Mouse (Mus musculus) midbrain, embryonic 15.5 days (tissue): ENCODE measurements around the gene R3hdml. TPM values are rescaled to one million over a fixed set of nuclear protein-coding genes. Genes with fewer than 3 reads are reported as not detected.

ENCODE experiments used
- ATAC-seq: fragments of 200-750 bp; cut with Nextera tagmentation; replicated peaks from 2 replicates; pipeline ENCODE4 v1.8.0; 2017; ENCODE audit warnings: moderate TSS enrichment
- H3K27ac ChIP-seq: fragments of 300-500 bp; sonication (generic); 2 replicates; pipeline ENCODE4 v1.5.1; 2015; ENCODE audit warnings: mild to moderate bottlenecking, inconsistent platforms
- H3K27me3 ChIP-seq: fragments of 300-500 bp; sonication (generic); replicated peaks from 2 replicates; pipeline ENCODE4 v1.6.1; 2015; ENCODE audit warnings: inconsistent platforms
- H3K36me3 ChIP-seq: fragments of 300-500 bp; sonication (generic); replicated peaks from 2 replicates; pipeline ENCODE4 v1.6.1; 2015; ENCODE audit warnings: inconsistent platforms
- H3K4me1 ChIP-seq: fragments of 300-500 bp; sonication (generic); 2 replicates; pipeline ENCODE4 v1.6.1; 2015; ENCODE audit warnings: inconsistent platforms
- H3K4me2 ChIP-seq: fragments of 300-500 bp; sonication (generic); 2 replicates; pipeline ENCODE4 v1.6.1; 2015; ENCODE audit warnings: inconsistent platforms, mild to moderate bottlenecking, moderate library complexity
- H3K4me3 ChIP-seq: fragments of 300-500 bp; sonication (generic); 2 replicates; pipeline ENCODE4 v1.5.1; 2015; ENCODE audit warnings: mild to moderate bottlenecking, inconsistent platforms
- H3K9ac ChIP-seq: fragments of 300-500 bp; sonication (generic); 2 replicates; pipeline ENCODE4 v1.6.1; 2015; ENCODE audit warnings: mild to moderate bottlenecking, inconsistent platforms
- H3K9me3 ChIP-seq: fragments of 300-500 bp; sonication (generic); 2 replicates; pipeline ENCODE4 v1.6.1; 2016; ENCODE audit warnings: inconsistent platforms
- WGBS: fragments of 180-500 bp; shearing (Covaris S2); methylation state at CpG from one replicate; pipeline ENCODE4 v1.1.7; 2015; ENCODE audit warnings: mixed read lengths; 5-methylcytosine and 5-hydroxymethylcytosine counted together
- polyA plus RNA-seq: library from polyadenylated mRNA; unstranded; fragments of >200 nt; fragmentation: Nextera tagmentation; extraction: Ambion mirVana; gene quantifications from 2 replicates; pipeline ENCODE4 v1.2.1, GENCODE M21; 2015

Gene R3hdml
- polyA plus RNA-seq, 1 experiment from 2014 or later: not detected

- no peaks in the 10 kb centered on the region for H3K9me3 ChIP-seq
- peaks cover 7% of the 10 kb centered on the region; the same call in 1 of the 2 replicates for H3K4me1 ChIP-seq
- no peak overlapping the region for H3K4me2 ChIP-seq
- no peak overlapping the region for H3K27ac ChIP-seq
- no peak for ATAC-seq
- no peak overlapping the region for H3K4me3 ChIP-seq
- WGBS: 87% methylated on average over 5 of the region's 5 CpGs
- no peak overlapping the region for H3K9ac ChIP-seq
- no peaks in the 10 kb centered on the region; the same call in 1 of the 2 replicates for H3K36me3 ChIP-seq
- no peaks in the 10 kb centered on the region for H3K27me3 ChIP-seq
Observed at GRCm38 (mm10) chr2:163462386-163462785, 29.7 kb upstream of the R3hdml start.

- peaks cover 7% of the 10 kb centered on the region; the same call in 1 of the 2 replicates for H3K4me1 ChIP-seq
- no peak overlapping the region for H3K9ac ChIP-seq
- H3K4me3 ChIP-seq: no peak overlapping the region
- no peak overlapping the region for H3K4me2 ChIP-seq
- no peaks in the 10 kb centered on the region for H3K27me3 ChIP-seq
- peaks cover 3% of the 10 kb centered on the region; the same call in 1 of the 2 replicates for H3K36me3 ChIP-seq
- H3K27ac ChIP-seq: no peak overlapping the region
- WGBS: 75% methylated on average over 11 of the region's 11 CpGs
- no peaks in the 10 kb centered on the region for H3K9me3 ChIP-seq
- ATAC-seq: no peak
Observed at GRCm38 (mm10) chr2:163462801-163463200, 29.3 kb upstream of the R3hdml start.

GRCm38 (mm10) chr2:163463251-163463769 is 28.8 kb upstream of the R3hdml start:
- Histone ChIP-seq H3K4me3 (no peak overlapping the region), H3K27ac (no peak overlapping the region), H3K27me3 (no peaks in the 10 kb centered on the region), H3K9me3 (no peaks in the 10 kb centered on the region), H3K9ac (no peak overlapping the region), H3K4me1 (peaks cover 7% of the 10 kb centered on the region; the same call in 1 of the 2 replicates), H3K4me2 (no peak overlapping the region), H3K36me3 (peaks cover 8% of the 10 kb centered on the region; the same call in 1 of the 2 replicates)
- ATAC-seq: no peak
- WGBS: 70% methylated on average over 10 of the region's 10 CpGs

GRCm38 (mm10) chr2:163463998-163464397 is 28.1 kb upstream of the R3hdml start:
- Histone ChIP-seq H3K4me2 (no peak overlapping the region), H3K9me3 (no peaks in the 10 kb centered on the region), H3K27me3 (no peaks in the 10 kb centered on the region), H3K36me3 (peaks cover 14% of the 10 kb centered on the region), H3K9ac (no peak overlapping the region), H3K27ac (no peak overlapping the region), H3K4me1 (peaks cover 5% of the 10 kb centered on the region; the same call in 1 of the 2 replicates), H3K4me3 (no peak overlapping the region)
- no peak for ATAC-seq
- 80% methylated on average over 4 of the region's 4 CpGs for WGBS

GRCm38 (mm10) chr2:163464562-163464961 is 27.6 kb upstream of the R3hdml start:
- no peaks in the 10 kb centered on the region for H3K9me3 ChIP-seq
- H3K9ac ChIP-seq: no peak overlapping the region
- H3K27ac ChIP-seq: no peak overlapping the region
- WGBS: 82% methylated on average over 6 of the region's 6 CpGs
- ATAC-seq: no peak
- peaks cover 20% of the 10 kb centered on the region for H3K36me3 ChIP-seq
- H3K4me3 ChIP-seq: no peak overlapping the region
- H3K27me3 ChIP-seq: no peaks in the 10 kb centered on the region
- no peak overlapping the region for H3K4me2 ChIP-seq
- no peaks in the 10 kb centered on the region for H3K4me1 ChIP-seq

GRCm38 (mm10) chr2:163466771-163467170 is 25.3 kb upstream of the R3hdml start:
- Histone ChIP-seq H3K4me2 (no peak overlapping the region), H3K4me1 (peaks cover 9% of the 10 kb centered on the region), H3K4me3 (no peak overlapping the region), H3K27ac (no peak overlapping the region), H3K9me3 (no peaks in the 10 kb centered on the region), H3K36me3 (peaks cover 21% of the 10 kb centered on the region), H3K27me3 (no peaks in the 10 kb centered on the region), H3K9ac (no peak overlapping the region)
- WGBS: 84% methylated on average over 8 of the region's 8 CpGs
- no peak for ATAC-seq

GRCm38 (mm10) chr2:163467585-163467984 is 24.5 kb upstream of the R3hdml start:
- Histone ChIP-seq H3K27me3 (no peaks in the 10 kb centered on the region), H3K36me3 (peaks cover 21% of the 10 kb centered on the region), H3K4me3 (no peak overlapping the region), H3K9me3 (no peaks in the 10 kb centered on the region), H3K9ac (no peak overlapping the region), H3K4me1 (peaks cover 10% of the 10 kb centered on the region), H3K27ac (no peak overlapping the region), H3K4me2 (no peak overlapping the region)
- WGBS: 94% methylated on average over 6 of the region's 6 CpGs
- ATAC-seq: no peak

- WGBS: 92% methylated on average over 6 of the region's 6 CpGs
- H3K4me3 ChIP-seq: no peak overlapping the region
- no peak overlapping the region for H3K27ac ChIP-seq
- ATAC-seq: no peak
- peaks cover 21% of the 10 kb centered on the region for H3K36me3 ChIP-seq
- H3K27me3 ChIP-seq: no peaks in the 10 kb centered on the region
- H3K9me3 ChIP-seq: no peaks in the 10 kb centered on the region
- H3K4me2 ChIP-seq: no peak overlapping the region
- peaks cover 10% of the 10 kb centered on the region for H3K4me1 ChIP-seq
- H3K9ac ChIP-seq: no peak overlapping the region
Observed at GRCm38 (mm10) chr2:163468866-163469265, 23.3 kb upstream of the R3hdml start.

GRCm38 (mm10) chr2:163469711-163470110 is 22.4 kb upstream of the R3hdml start:
- Histone ChIP-seq H3K9me3 (no peaks in the 10 kb centered on the region), H3K36me3 (peaks cover 21% of the 10 kb centered on the region), H3K27me3 (no peaks in the 10 kb centered on the region), H3K27ac (no peak overlapping the region), H3K4me2 (no peak overlapping the region), H3K9ac (no peak overlapping the region), H3K4me1 (peaks cover 10% of the 10 kb centered on the region), H3K4me3 (no peak overlapping the region)
- WGBS: 96% methylated on average over 15 of the region's 15 CpGs
- no peak for ATAC-seq

- Histone ChIP-seq H3K9ac (no peak overlapping the region), H3K27me3 (no peaks in the 10 kb centered on the region), H3K4me3 (peak overlapping the region; percentile 66; the same call in 1 of the 2 replicates), H3K36me3 (peaks cover 21% of the 10 kb centered on the region), H3K4me1 (peaks cover 10% of the 10 kb centered on the region), H3K9me3 (no peaks in the 10 kb centered on the region), H3K4me2 (peak overlapping the region; percentile 65), H3K27ac (no peak overlapping the region)
- 78% methylated on average over 3 of the region's 3 CpGs for WGBS
- no peak for ATAC-seq
Observed at GRCm38 (mm10) chr2:163471136-163471535, 21.0 kb upstream of the R3hdml start.

GRCm38 (mm10) chr2:163471710-163472465 is 20.2 kb upstream of the R3hdml start:
- Histone ChIP-seq H3K27ac (peak overlapping the region; percentile 72), H3K36me3 (peaks cover 21% of the 10 kb centered on the region), H3K9ac (peak overlapping the region; percentile 83), H3K4me2 (peak overlapping the region; percentile 65), H3K9me3 (no peaks in the 10 kb centered on the region), H3K27me3 (no peaks in the 10 kb centered on the region), H3K4me1 (peaks cover 10% of the 10 kb centered on the region), H3K4me3 (peak overlapping the region; percentile 66)
- 6% methylated on average over 36 of the region's 36 CpGs for WGBS
- no peak; the same call in none of the 2 replicates for ATAC-seq

GRCm38 (mm10) chr2:163472466-163472851 is 19.7 kb upstream of the R3hdml start, which contains the start of gene Fitm2:
Gene Fitm2, minus strand, starts transcription at chr2:163472629.
- peak within 1 kb of the TSS; percentile 65 for H3K4me2 ChIP-seq
- H3K27me3 ChIP-seq: no peaks in the 10 kb centered on the region
- no peaks in the 10 kb centered on the region for H3K9me3 ChIP-seq
- under 1% methylated on average over 30 of the region's 30 CpGs for WGBS
- ATAC-seq: peak; percentile 96
- peak within 1 kb of the TSS; percentile 72 for H3K27ac ChIP-seq
- peak within 1 kb of the TSS; percentile 83 for H3K9ac ChIP-seq
- H3K4me3 ChIP-seq: peak within 1 kb of the TSS; percentile 66
- peaks cover 10% of the 10 kb centered on the region for H3K4me1 ChIP-seq
- H3K36me3 ChIP-seq: peaks cover 21% of the 10 kb centered on the region
